Mouse (Mus musculus) urinary bladder, postnatal 10 days (tissue): Measurements from ENCODE around the gene Plekhm1.
"Not testable (repeated sequence)": the region's sequence is repeated elsewhere in the genome, so short reads cannot be mapped to it uniquely, and the experiment has no call there.

Source experiments
- DNase-seq: peaks from one replicate; pipeline ENCODE4 v3.0.0; 2022; ENCODE audit warnings: low spot score

Gene Plekhm1

GRCm38 (mm10) chr11:103340130-103340529 lies 72.4 kb downstream of the Plekhm1 start:
- no peak for DNase-seq

- no peak for DNase-seq
These were observed 72.9 kb downstream of the Plekhm1 start for GRCm38 (mm10) chr11:103339414-103340119.

- no peak for DNase-seq
These were observed 73.8 kb downstream of the Plekhm1 start for GRCm38 (mm10) chr11:103338671-103339070.

- DNase-seq = no peak
These were observed 74.4 kb downstream of the Plekhm1 start for GRCm38 (mm10) chr11:103338119-103338518.

- no peak for DNase-seq
These were observed 75.3 kb downstream of the Plekhm1 start for GRCm38 (mm10) chr11:103337180-103337579.

GRCm38 (mm10) chr11:103335561-103335960 lies 76.9 kb downstream of the Plekhm1 start:
- no peak for DNase-seq

GRCm38 (mm10) chr11:103334925-103335324 lies 77.6 kb downstream of the Plekhm1 start:
- peak; percentile 46 for DNase-seq

GRCm38 (mm10) chr11:103333719-103334398 lies 78.6 kb downstream of the Plekhm1 start:
- DNase-seq = no peak

GRCm38 (mm10) chr11:103332890-103333651 lies 79.4 kb downstream of the Plekhm1 start:
- DNase-seq = no peak

GRCm38 (mm10) chr11:103332186-103332889 lies 80.1 kb downstream of the Plekhm1 start:
- peak; percentile 60 for DNase-seq

- no peak for DNase-seq
These were observed 80.8 kb downstream of the Plekhm1 start for GRCm38 (mm10) chr11:103331502-103332185.

- no peak for DNase-seq
These were observed 81.7 kb downstream of the Plekhm1 start for GRCm38 (mm10) chr11:103330651-103331319.

GRCm38 (mm10) chr11:103326950-103327349 lies 85.5 kb downstream of the Plekhm1 start:
- DNase-seq = peak; percentile 31

- peak; percentile 39 for DNase-seq
These were observed 87.3 kb downstream of the Plekhm1 start for GRCm38 (mm10) chr11:103325172-103325571.

GRCm38 (mm10) chr11:103324723-103325122 lies 87.8 kb downstream of the Plekhm1 start:
- no peak for DNase-seq

GRCm38 (mm10) chr11:103322832-103323231 lies 89.7 kb downstream of the Plekhm1 start:
- DNase-seq = not testable (repeated sequence)

GRCm38 (mm10) chr11:103320646-103321045 lies 91.8 kb downstream of the Plekhm1 start:
- no peak for DNase-seq

GRCm38 (mm10) chr11:103320196-103320595 lies 92.3 kb downstream of the Plekhm1 start:
- no peak for DNase-seq

- DNase-seq = no peak
These were observed 94.4 kb downstream of the Plekhm1 start for GRCm38 (mm10) chr11:103318042-103318441.

- DNase-seq = no peak
These were observed 97.1 kb downstream of the Plekhm1 start for GRCm38 (mm10) chr11:103315379-103315778.
